In the genomic region with DNA sequence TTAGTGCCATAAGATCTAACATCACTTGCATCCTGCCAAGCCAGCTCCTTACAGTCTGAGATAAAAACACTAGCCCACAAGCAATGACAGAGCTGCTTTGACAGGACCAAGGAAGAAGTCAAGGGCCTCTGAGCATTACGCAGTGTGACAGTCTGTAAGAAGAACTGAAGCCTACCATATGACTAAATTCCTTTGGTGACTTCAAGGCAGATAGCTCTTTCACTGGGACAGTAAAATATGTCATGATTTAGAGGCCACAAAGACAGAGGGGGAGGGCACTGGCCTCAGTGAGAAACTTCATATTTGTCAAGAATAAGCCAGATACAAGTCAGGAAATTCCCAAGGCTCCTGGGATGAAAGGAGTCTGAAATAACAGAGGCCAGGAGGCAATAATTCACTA, we compare ENCODE assay signal across 23 mouse cellular contexts. TPM values are rescaled to one million over a fixed set of nuclear protein-coding genes. Genes with fewer than 3 reads are reported as not detected.
DNase-seq lines count a peak whose midpoint lies in the region; ATAC-seq lines count a peak whose summit lies in the region.
"Had no signal": no experiment of that assay in that cellular context is flagged by ENCODE, and none has a peak within 500 bp of the region (broad histone marks: within the 10 kb centered on the region; RNA-seq: fewer than 3 reads in every experiment).

No protein-coding gene starts in this region.

- no peak overlapping the region for H3K4me2 ChIP-seq in heart, embryonic 16.5 days (ENCODE audit: low read depth, low read length)
- H3K4me2 ChIP-seq in lung, embryonic 15.5 days: no peak overlapping the region
- no peak overlapping the region for H3K4me2 ChIP-seq in kidney, embryonic 14.5 days (replicated peaks; ENCODE audit: low read depth, low read length)
- H3K4me2 ChIP-seq: embryonic facial prominence, embryonic 12.5 days; hindbrain, embryonic 15.5 days; intestine, embryonic 15.5 days; liver, embryonic 11.5 days; midbrain, embryonic 12.5 days; neural tube, embryonic 15.5 days had no signal

- 77% methylated on average over 1 of the region's 1 CpGs for WGBS in heart, embryonic 16.5 days
- WGBS in heart, embryonic 10.5 days: 82% methylated on average over 1 of the region's 1 CpGs
- WGBS in lung, embryonic 15.5 days: 67% methylated on average over 1 of the region's 1 CpGs
- whole genome bisulfite sequencing in kidney, embryonic 14.5 days: 63% methylated on average over 1 of the region's 1 CpGs

- no peaks in the 10 kb centered on the region for H3K4me1 ChIP-seq in heart, embryonic 16.5 days (ENCODE audit: control insufficient read depth, insufficient read depth, low read length)
- H3K4me1 ChIP-seq in heart, embryonic 10.5 days: no peaks in the 10 kb centered on the region
- no peaks in the 10 kb centered on the region for H3K4me1 ChIP-seq in lung, embryonic 15.5 days
- no peaks in the 10 kb centered on the region for H3K4me1 ChIP-seq in kidney, embryonic 14.5 days (ENCODE audit: control insufficient read depth, insufficient read depth, low read length)
- H3K4me1 ChIP-seq: embryonic facial prominence, embryonic 12.5 days; hindbrain, embryonic 15.5 days; intestine, embryonic 15.5 days; midbrain, embryonic 12.5 days; neural tube, embryonic 15.5 days had no signal

- ATAC-seq in heart, embryonic 16.5 days (replicated peaks; ENCODE audit: extremely low read depth, insufficient read depth, low FRiP score): 0 out of 2 replicates have a peak, but pooled peaks have one; percentile 18
- 0 out of 2 replicates have a peak, but pooled peaks have one; percentile 49 for ATAC-seq in lung, embryonic 15.5 days (ENCODE audit: borderline replicate concordance, extremely low read depth, low FRiP score, low TSS enrichment)
- peak; percentile 84 for ATAC-seq in kidney, embryonic 14.5 days (ENCODE audit: low FRiP score, low TSS enrichment)
- ATAC-seq: intestine, embryonic 15.5 days had no signal

- H3K9ac ChIP-seq in heart, embryonic 16.5 days (ENCODE audit: low read length): no peak overlapping the region
- no peak overlapping the region for H3K9ac ChIP-seq in lung, embryonic 15.5 days
- H3K9ac ChIP-seq in kidney, embryonic 14.5 days (ENCODE audit: low read depth, low read length): no peak overlapping the region
- H3K9ac ChIP-seq: embryonic facial prominence, embryonic 12.5 days; hindbrain, embryonic 15.5 days; intestine, embryonic 15.5 days; midbrain, embryonic 12.5 days; neural tube, embryonic 15.5 days had no signal

- H3K36me3 ChIP-seq in heart, embryonic 16.5 days (ENCODE audit: control insufficient read depth, insufficient read depth): no peaks in the 10 kb centered on the region
- no peaks in the 10 kb centered on the region for H3K36me3 ChIP-seq in heart, embryonic 10.5 days
- H3K36me3 ChIP-seq in lung, embryonic 15.5 days: no peaks in the 10 kb centered on the region
- no peaks in the 10 kb centered on the region for H3K36me3 ChIP-seq in kidney, embryonic 14.5 days (ENCODE audit: control insufficient read depth, insufficient read depth, low read length)
- H3K36me3 ChIP-seq: embryonic facial prominence, embryonic 12.5 days; hindbrain, embryonic 15.5 days; intestine, embryonic 15.5 days; midbrain, embryonic 12.5 days; neural tube, embryonic 15.5 days had no signal

- no peak overlapping the region for H3K27ac ChIP-seq in heart, embryonic 16.5 days (ENCODE audit: low read length)
- H3K27ac ChIP-seq in heart, embryonic 10.5 days: no peak overlapping the region
- H3K27ac ChIP-seq in lung, embryonic 15.5 days: no peak overlapping the region
- H3K27ac ChIP-seq in kidney, embryonic 14.5 days (ENCODE audit: low read depth, low read length): peak overlapping the region; percentile 38; the same call in 1 of the 2 replicates
- H3K27ac ChIP-seq: embryonic facial prominence, embryonic 12.5 days; hindbrain, embryonic 15.5 days; intestine, embryonic 15.5 days; midbrain, embryonic 12.5 days; neural tube, embryonic 15.5 days; stomach, postnatal 0 days had no signal

- no peaks in the 10 kb centered on the region for H3K9me3 ChIP-seq in heart, embryonic 16.5 days (replicated peaks; ENCODE audit: control insufficient read depth, low read length)
- no peaks in the 10 kb centered on the region for H3K9me3 ChIP-seq in heart, embryonic 10.5 days
- no peaks in the 10 kb centered on the region for H3K9me3 ChIP-seq in lung, embryonic 15.5 days
- no peaks in the 10 kb centered on the region for H3K9me3 ChIP-seq in kidney, embryonic 14.5 days (ENCODE audit: control insufficient read depth, low read length)
- H3K9me3 ChIP-seq: embryonic facial prominence, embryonic 12.5 days; hindbrain, embryonic 15.5 days; intestine, embryonic 15.5 days; midbrain, embryonic 12.5 days; neural tube, embryonic 15.5 days had no signal

- no peak overlapping the region for H3K4me3 ChIP-seq in heart, embryonic 16.5 days (ENCODE audit: low read length)
- H3K4me3 ChIP-seq in heart, embryonic 10.5 days: no peak overlapping the region
- H3K4me3 ChIP-seq in lung, embryonic 15.5 days: no peak overlapping the region
- H3K4me3 ChIP-seq in kidney, embryonic 14.5 days (ENCODE audit: low read length): no peak overlapping the region
- H3K4me3 ChIP-seq: embryonic facial prominence, embryonic 12.5 days; hindbrain, embryonic 15.5 days; intestine, embryonic 15.5 days; midbrain, embryonic 12.5 days; neural tube, embryonic 15.5 days had no signal

- no peak for DNase-seq in heart, embryonic 10.5 days (ENCODE audit: low spot score)
- no peak for DNase-seq in lung, postnatal 4 days
- peak; percentile 28 to 53 for DNase-seq in kidney, postnatal 4 days
- no peak for DNase-seq in adipocyte (ENCODE audit: low spot score)
- DNase-seq in ovary, postnatal 14 days (ENCODE audit: low spot score): no peak
- DNase-seq: cerebellum, adult 2 months; cerebellum, postnatal 25 days; left cerebral cortex, postnatal 4 days; lung, adult 2 months; right cerebral cortex, postnatal 14 days; thymus, adult 2 months had no signal

- H3K27me3 ChIP-seq in heart, embryonic 16.5 days (ENCODE audit: control insufficient read depth, insufficient read depth, low read length): no peaks in the 10 kb centered on the region
- no peaks in the 10 kb centered on the region for H3K27me3 ChIP-seq in heart, embryonic 10.5 days (ENCODE audit: insufficient read depth, poor library complexity, severe bottlenecking)
- no peaks in the 10 kb centered on the region for H3K27me3 ChIP-seq in lung, embryonic 15.5 days
- H3K27me3 ChIP-seq in kidney, embryonic 14.5 days (ENCODE audit: control insufficient read depth, insufficient read depth, low read length): no peaks in the 10 kb centered on the region
- H3K27me3 ChIP-seq: embryonic facial prominence, embryonic 12.5 days; hindbrain, embryonic 15.5 days; intestine, embryonic 15.5 days; midbrain, embryonic 12.5 days; neural tube, embryonic 15.5 days had no signal

RNA-seq across cellular contexts. Expression of a gene that starts 7.3 kb away (rescaled TPM):
- not detected in 2 replicates for polyA plus RNA-seq in heart, embryonic 16.5 days (2015; fragmentation: Nextera tagmentation; extraction: Ambion mirVana)
- not detected in 2 replicates for polyA plus RNA-seq in heart, embryonic 10.5 days (2016; fragmentation: Nextera tagmentation; extraction: Ambion mirVana)
- not detected in 2 replicates for polyA plus RNA-seq in lung, embryonic 15.5 days (2015; fragmentation: Nextera tagmentation; extraction: Ambion mirVana)
- not detected in 2 replicates for polyA plus RNA-seq in kidney, embryonic 14.5 days (2014; fragmentation: Nextera tagmentation; extraction: Ambion mirVana)
- polyA plus RNA-seq: cerebellum, adult 2 months; embryonic facial prominence, embryonic 12.5 days; forebrain, embryonic 11.5 days; heart, postnatal 0 days; hindbrain, embryonic 15.5 days; liver, embryonic 11.5 days; lung, adult 2 months; midbrain, embryonic 12.5 days; neural tube, embryonic 15.5 days; stomach, postnatal 0 days; thymus, adult 2 months had no signal

RNA-seq across cellular contexts. Expression of a gene that starts 35.0 kb away (rescaled TPM):
- polyA plus RNA-seq in heart, embryonic 16.5 days (2015; fragmentation: Nextera tagmentation; extraction: Ambion mirVana): 172 and 191 TPM in 2 replicates
- polyA plus RNA-seq in heart, embryonic 10.5 days (2016; fragmentation: Nextera tagmentation; extraction: Ambion mirVana): 177 and 216 TPM in 2 replicates
- 238 and 243 TPM in 2 replicates for polyA plus RNA-seq in lung, embryonic 15.5 days (2015; fragmentation: Nextera tagmentation; extraction: Ambion mirVana)
- polyA plus RNA-seq in kidney, embryonic 14.5 days (2014; fragmentation: Nextera tagmentation; extraction: Ambion mirVana): 256 and 266 TPM in 2 replicates

Comparison
In these comparisons a context has a peak if more than half of its experiments do, and no peak if none do; other contexts are left out.
1. ATAC-seq: peak in every context shown above with its lines; median percentile 84 in kidney, embryonic 14.5 days; 49 in lung, embryonic 15.5 days; 18 in heart, embryonic 16.5 days.
2. DNase-seq: peak in kidney, postnatal 4 days (2 of 2); none in heart, embryonic 10.5 days (single experiment), lung, postnatal 4 days (0 of 2), adipocyte (single experiment) and ovary, postnatal 14 days (single experiment).